Mouse (Mus musculus) MEL (cell line): ENCODE measurements around the gene 4931428F04Rik. TPM values are rescaled to one million over a fixed set of nuclear protein-coding genes. Genes with fewer than 3 reads are reported as not detected.

Experiments used
- DNase-seq: peaks from one replicate; pipeline ENCODE4 v3.0.0; 2011; ENCODE audit warnings: low read depth, low spot score
- H3K27ac ChIP-seq: 2 replicates; pipeline ENCODE4 v1.5.1; 2012; ENCODE audit warnings: low read depth, mild to moderate bottlenecking, control low read depth, low read length, moderate library complexity; ENCODE audit not compliant: control insufficient read depth
- H3K27me3 ChIP-seq, 2 experiments: fragments of 150-350 bp in 1 of 2; sonication (generic) in 1 of 2; 2 replicates each; pipeline ENCODE4 v1.6.1; 2012; ENCODE audit warnings: low read length in 2 of 2, mild to moderate bottlenecking in 2 of 2, improper control_type of control experiment in 1 of 2, moderate library complexity in 1 of 2; ENCODE audit not compliant: insufficient read depth in 2 of 2, control insufficient read depth in 1 of 2
- H3K36me3 ChIP-seq, 2 experiments: 2 replicates each; pipeline ENCODE4 v1.6.1; 2012 to 2014; ENCODE audit warnings: low read length in 2 of 2, improper control_type of control experiment in 1 of 2, inconsistent platforms in 1 of 2, mild to moderate bottlenecking in 1 of 2; ENCODE audit not compliant: insufficient read depth in 2 of 2, control insufficient read depth in 1 of 2
- H3K4me1 ChIP-seq, 2 experiments: fragments of 150-350 bp in 1 of 2; sonication (generic) in 1 of 2; 2 replicates each; pipeline ENCODE4 v1.6.1; 2012; ENCODE audit warnings: low read length in 2 of 2, improper control_type of control experiment in 1 of 2, mild to moderate bottlenecking in 1 of 2; ENCODE audit not compliant: insufficient read depth in 2 of 2, control insufficient read depth in 1 of 2
- H3K4me3 ChIP-seq, 2 experiments: fragments of 150-350 bp in 1 of 2; sonication (generic) in 1 of 2; 2 replicates each; pipeline ENCODE4 v1.5.1; 2012; ENCODE audit warnings: low read depth in 2 of 2, low read length in 2 of 2, mild to moderate bottlenecking in 2 of 2, moderate library complexity in 2 of 2, control low read depth in 1 of 2, improper control_type of control experiment in 1 of 2; ENCODE audit not compliant: control insufficient read depth in 1 of 2, insufficient read depth in 1 of 2
- H3K79me2 ChIP-seq: 2 replicates; pipeline ENCODE4 v1.6.1; 2012; ENCODE audit warnings: mild to moderate bottlenecking, low read length, moderate library complexity; ENCODE audit not compliant: control insufficient read depth, poor library complexity, insufficient read depth
- H3K9ac ChIP-seq: 2 replicates; pipeline ENCODE4 v1.6.1; 2012; ENCODE audit warnings: low read depth, mild to moderate bottlenecking, control low read depth, low read length, moderate library complexity; ENCODE audit not compliant: control insufficient read depth, poor library complexity, severe bottlenecking
- H3K9me3 ChIP-seq: fragments of 150-350 bp; sonication (generic); replicated peaks from 2 replicates; pipeline ENCODE4 v1.6.1; 2012; ENCODE audit warnings: mild to moderate bottlenecking, low read length, improper control_type of control experiment, moderate library complexity; ENCODE audit not compliant: insufficient read depth
- BHLHE40 ChIP-seq: IDR thresholded peaks from 2 replicates; pipeline ENCODE4 v1.6.1; 2012; ENCODE audit warnings: low read depth, mild to moderate bottlenecking, inconsistent platforms, low read length, improper control_type of control experiment, borderline replicate concordance
- CHD2 ChIP-seq: IDR thresholded peaks from 2 replicates; pipeline ENCODE4 v1.6.1; 2011; ENCODE audit warnings: low read length, improper control_type of control experiment
- ELF1 ChIP-seq: IDR thresholded peaks from 2 replicates; pipeline ENCODE4 v1.6.1; 2014; ENCODE audit warnings: low read depth, mild to moderate bottlenecking, inconsistent platforms, low read length, improper control_type of control experiment, moderate library complexity
- EP300 ChIP-seq, 2 experiments: IDR thresholded peaks; 2 replicates each; pipeline ENCODE4 v1.6.1; 2011; ENCODE audit warnings: improper control_type of control experiment in 2 of 2, low read length in 2 of 2, low read depth in 1 of 2, mild to moderate bottlenecking in 1 of 2
- ETS1 ChIP-seq: IDR thresholded peaks from 2 replicates; pipeline ENCODE4 v1.6.1; 2012; ENCODE audit warnings: low read depth, mild to moderate bottlenecking, inconsistent platforms, low read length, improper control_type of control experiment, moderate library complexity
- GABPA ChIP-seq: IDR thresholded peaks from 2 replicates; pipeline ENCODE4 v1.6.1; 2012; ENCODE audit warnings: low read depth, mild to moderate bottlenecking, inconsistent platforms, low read length, improper control_type of control experiment, moderate library complexity
- GATA1 ChIP-seq: IDR thresholded peaks from 2 replicates; pipeline ENCODE4 v1.6.1; 2011; ENCODE audit warnings: low read depth, low read length, improper control_type of control experiment
- HCFC1 ChIP-seq: IDR thresholded peaks from 2 replicates; pipeline ENCODE4 v1.6.1; 2012; ENCODE audit warnings: low read depth, mild to moderate bottlenecking, inconsistent platforms, low read length, improper control_type of control experiment, moderate library complexity
- KAT2A ChIP-seq: conservative IDR thresholded peaks from 2 replicates; pipeline ENCODE4 v1.6.1; 2012; ENCODE audit warnings: low read depth, low read length, improper control_type of control experiment, inconsistent platforms
- MAX ChIP-seq: IDR thresholded peaks from 2 replicates; pipeline ENCODE4 v1.6.1; 2011; ENCODE audit warnings: low read length, improper control_type of control experiment
- MEF2A ChIP-seq: IDR thresholded peaks from 2 replicates; pipeline ENCODE4 v1.6.1; 2014; ENCODE audit warnings: low read depth, mild to moderate bottlenecking, inconsistent platforms, low read length, improper control_type of control experiment; ENCODE audit not compliant: poor library complexity, insufficient replicate concordance, severe bottlenecking; ENCODE audit errors: extremely low read depth
- MXI1 ChIP-seq: IDR thresholded peaks from 2 replicates; pipeline ENCODE4 v1.6.1; 2011; ENCODE audit warnings: mild to moderate bottlenecking, low read depth, low read length, improper control_type of control experiment
- NELFE ChIP-seq: IDR thresholded peaks from 2 replicates; pipeline ENCODE4 v1.6.1; 2011; ENCODE audit warnings: low read depth, low read length, improper control_type of control experiment
- RCOR1 ChIP-seq: IDR thresholded peaks from 2 replicates; pipeline ENCODE4 v1.6.1; 2012; ENCODE audit warnings: low read depth, mild to moderate bottlenecking, inconsistent platforms, low read length, improper control_type of control experiment
- TBP ChIP-seq: IDR thresholded peaks from 2 replicates; pipeline ENCODE4 v1.8.0; 2011; ENCODE audit warnings: low read depth, low read length, improper control_type of control experiment
- TCF12 ChIP-seq: IDR thresholded peaks from 2 replicates; pipeline ENCODE4 v1.6.1; 2014; ENCODE audit warnings: low read depth, mild to moderate bottlenecking, inconsistent platforms, low read length, improper control_type of control experiment, moderate library complexity
- ZKSCAN1 ChIP-seq: IDR thresholded peaks from 2 replicates; pipeline ENCODE4 v1.6.1; 2012; ENCODE audit warnings: low read depth, mild to moderate bottlenecking, inconsistent platforms, low read length, improper control_type of control experiment, moderate library complexity
- ZMIZ1 ChIP-seq: IDR thresholded peaks from 2 replicates; pipeline ENCODE4 v1.6.1; 2012; ENCODE audit warnings: low read depth, mild to moderate bottlenecking, inconsistent platforms, low read length, improper control_type of control experiment, moderate library complexity
- ZNF384 ChIP-seq: IDR thresholded peaks from 2 replicates; pipeline ENCODE4 v1.6.1; 2012; ENCODE audit warnings: low read depth, mild to moderate bottlenecking, inconsistent platforms, low read length, improper control_type of control experiment
- polyA plus RNA-seq, 2 experiments: library from polyadenylated mRNA; stranded (reverse) in 1 of 2; unstranded in 1 of 2; fragments of >175 nt in 1 of 2; fragments of >200 nt in 1 of 2; gene quantifications; 2 replicates each; pipeline versions ENCODE4 v1.2.1 to v1.2.4; 2012; ENCODE audit warnings: low replicate concordance in 2 of 2, low read depth in 1 of 2; ENCODE audit not compliant: insufficient read length in 2 of 2, insufficient read depth in 1 of 2, missing spikeins in 1 of 2
- total RNA-seq: library from RNA; depleted of rRNA; stranded (reverse); fragments of 300-350 nt; gene quantifications from 2 replicates; pipeline ENCODE4 v1.2.3, GENCODE M21; 2012

The 4931428F04Rik gene
- total and polyA plus RNA-seq, 3 experiments = 8.2 to 13.0 TPM; not detected in 1

DNA sequence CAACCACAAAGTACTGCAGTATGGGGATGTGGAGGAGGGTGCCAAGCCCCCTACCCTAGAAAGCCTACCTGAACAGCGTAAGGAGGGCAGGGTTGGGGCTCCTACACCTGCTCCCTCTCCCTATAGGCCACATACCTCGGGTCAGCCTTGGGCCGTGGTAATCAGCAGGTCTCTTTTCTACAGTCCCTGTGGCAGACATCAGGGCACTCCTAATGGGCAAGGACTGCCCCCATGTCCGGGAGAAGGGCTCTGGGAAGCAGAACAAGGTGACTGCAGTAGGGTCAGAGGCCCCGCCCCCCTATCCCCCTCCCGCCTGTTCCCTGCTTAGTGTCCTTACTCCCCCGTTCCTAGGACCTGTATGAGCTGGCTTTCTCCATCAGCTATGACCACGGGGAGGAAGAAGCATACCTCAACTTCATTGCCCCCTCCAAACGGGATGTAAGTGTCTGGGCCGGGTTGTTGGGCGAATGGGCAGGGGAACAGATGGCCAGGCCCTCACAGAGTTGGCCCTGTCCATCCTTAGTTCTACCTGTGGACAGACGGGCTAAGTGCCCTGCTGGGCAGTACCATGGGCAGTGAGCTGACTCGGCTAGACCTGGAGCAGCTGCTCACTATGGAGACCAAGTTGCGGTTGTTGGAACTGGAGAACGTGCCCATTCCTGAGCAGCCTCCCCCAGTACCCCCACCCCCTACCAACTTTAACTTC lies 19.6 kb upstream of the 4931428F04Rik start:
- Histone ChIP-seq H3K4me3 (no peak overlapping the region), H3K9ac (no peak overlapping the region), H3K79me2 (no peaks in the 10 kb centered on the region), H3K27me3 (no peaks in the 10 kb centered on the region), H3K27ac (no peak overlapping the region)
- DNase-seq = no peak
- TF ChIP-seq ZNF384 = no peak
- TF ChIP-seq KAT2A = no peak
- no peak for TF ChIP-seq TCF12
- no peak for TF ChIP-seq ELF1
- no peak for TF ChIP-seq GATA1
- no peak for TF ChIP-seq HCFC1
- TF ChIP-seq ETS1 = no peak
- no peak for TF ChIP-seq RCOR1
- TF ChIP-seq ZMIZ1 = no peak
- TF ChIP-seq NELFE = no peak
- TF ChIP-seq ZKSCAN1 = no peak
- TF ChIP-seq TBP = no peak
- TF ChIP-seq MAX = no peak
- TF ChIP-seq MEF2A = no peak
- TF ChIP-seq, all 39 proteins: peak for 0
- H3K36me3 ChIP-seq = peaks cover 0 to 29% of the 10 kb centered on the region in 2 experiments; a peak in 2 of 4 replicates
- peaks cover 22 to 33% of the 10 kb centered on the region in 2 experiments for H3K4me1 ChIP-seq
- no peaks in the 10 kb centered on the region for H3K9me3 ChIP-seq

DNA sequence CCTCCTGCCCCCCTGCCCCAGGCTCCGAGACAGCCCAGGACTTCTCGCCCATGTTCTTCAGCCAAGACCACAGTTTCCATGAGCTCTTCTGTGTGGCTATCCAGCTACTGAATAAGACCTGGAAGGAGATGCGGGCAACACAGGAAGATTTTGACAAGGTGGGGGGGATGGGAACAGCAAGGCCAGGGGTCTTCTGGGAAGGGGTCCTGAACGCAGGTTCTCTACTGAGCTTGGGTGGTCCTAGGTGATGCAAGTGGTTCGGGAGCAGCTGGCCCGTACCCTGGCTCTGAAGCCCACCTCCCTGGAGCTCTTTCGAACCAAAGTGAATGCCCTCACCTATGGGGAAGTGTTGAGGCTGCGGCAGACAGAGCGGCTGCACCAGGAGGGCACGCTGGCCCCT lies 18.8 kb upstream of the 4931428F04Rik start:
- peaks cover 17 to 33% of the 10 kb centered on the region in 2 experiments for H3K4me1 ChIP-seq
- H3K79me2 ChIP-seq = no peaks in the 10 kb centered on the region
- no peak overlapping the region for H3K4me3 ChIP-seq
- no peak for DNase-seq
- no peak overlapping the region for H3K9ac ChIP-seq
- H3K27me3 ChIP-seq = no peaks in the 10 kb centered on the region
- no peaks in the 10 kb centered on the region for H3K9me3 ChIP-seq
- H3K36me3 ChIP-seq = peaks cover 0 to 27% of the 10 kb centered on the region in 2 experiments; a peak in 2 of 4 replicates
- TF ChIP-seq TBP (no peak), MAX (no peak), BHLHE40 (no peak), HCFC1 (no peak), MXI1 (no peak), EP300 (IDR thresholded peaks at IDR 0.05; ENCODE audit: low read depth in 1 of 2, low read length in 2 of 2) (no peak), GABPA (no peak), CHD2 (no peak)
- H3K27ac ChIP-seq = no peak overlapping the region
